Mouse (Mus musculus): ENCODE measurements around the gene Cacna2d3. TPM values are rescaled to one million over a fixed set of nuclear protein-coding genes. Genes with fewer than 3 reads are reported as not detected.

The Cacna2d3 gene
- total and polyA plus RNA-seq, 3 experiments = not detected

DNA sequence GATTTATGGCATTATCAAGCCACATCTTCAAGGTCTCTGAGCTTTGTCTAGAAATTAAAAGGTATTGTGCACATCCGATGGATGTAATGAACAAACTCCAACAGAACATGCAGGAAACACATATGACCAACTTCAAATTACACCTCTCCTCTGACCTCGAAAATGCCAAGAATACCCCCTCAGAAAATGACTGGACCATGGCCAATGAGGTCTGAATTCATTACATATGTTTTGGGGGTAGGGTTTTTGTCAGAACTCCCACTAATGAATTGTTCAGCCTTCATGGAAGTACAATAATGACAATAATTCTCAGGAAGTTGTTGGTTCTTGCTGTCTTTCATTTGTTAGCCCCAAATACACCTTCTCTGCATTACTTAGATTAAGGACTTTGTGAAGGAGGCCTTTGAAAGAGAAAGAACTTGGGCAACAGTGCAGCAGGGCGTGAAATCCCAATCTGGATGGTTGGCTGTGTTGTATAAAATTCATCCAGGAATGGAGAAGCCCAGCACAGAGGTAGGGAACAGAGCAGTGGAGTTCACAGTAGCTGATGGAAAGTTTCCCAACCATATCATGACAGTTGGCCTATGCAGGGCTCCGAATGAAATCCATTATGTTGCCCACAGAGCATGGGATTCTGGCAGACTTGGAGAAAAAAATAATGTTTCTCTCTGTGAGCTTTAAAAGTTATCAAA is 499.3 kb downstream of the Cacna2d3 start:
- Histone ChIP-seq H3K4me2 (ENCODE audit: insufficient read depth, low read depth, poor library complexity, severe bottlenecking) (no peak overlapping the region), H3K4me3 (replicated peaks in 1 of 3; ENCODE audit: low read depth in 2 of 3, low read length in 2 of 3, poor library complexity in 1 of 3) (no peak overlapping the region), H3K9ac (ENCODE audit: insufficient read depth, low read depth) (no peak overlapping the region), H3K9me3 (replicated peaks; ENCODE audit: low read length) (peaks cover 19% of the 10 kb centered on the region), H3K79me2 (replicated peaks; ENCODE audit: control insufficient read depth, extremely low read depth, insufficient read depth, poor library complexity, severe bottlenecking) (no peaks in the 10 kb centered on the region), H3K27me3 (replicated peaks) (no peaks in the 10 kb centered on the region), H3K27ac (ENCODE audit: insufficient read depth, low read depth) (no peak overlapping the region), H3K4me1 (ENCODE audit: control insufficient read depth in 1 of 2, insufficient read depth in 2 of 2) (no peaks in the 10 kb centered on the region), H3K36me3 (replicated peaks in 1 of 2; ENCODE audit: control insufficient read depth in 1 of 2, insufficient read depth in 1 of 2, low read length in 1 of 2) (no peaks in the 10 kb centered on the region)
- in situ Hi-C loops (cut with MboI; ENCODE audit: low pct_ligation_motif_present, low pct_unique_long_range_greater_than_20kb, low sequenced_read_pairs) = no loop called here
- dilution Hi-C loops (cut with MboI; ENCODE audit: extremely low pct_ligation_motif_present, extremely low pct_unique_long_range_greater_than_20kb, low sequenced_read_pairs) = no loop called here
- TF ChIP-seq NELFE (IDR thresholded peaks at IDR 0.05; ENCODE audit: low read depth, low read length) = no peak
- no peak for TF ChIP-seq RAD21 (IDR thresholded peaks at IDR 0.05; ENCODE audit: low read depth, low read length)
- DNase-seq (ENCODE audit: extremely low read depth) = no peak

DNA sequence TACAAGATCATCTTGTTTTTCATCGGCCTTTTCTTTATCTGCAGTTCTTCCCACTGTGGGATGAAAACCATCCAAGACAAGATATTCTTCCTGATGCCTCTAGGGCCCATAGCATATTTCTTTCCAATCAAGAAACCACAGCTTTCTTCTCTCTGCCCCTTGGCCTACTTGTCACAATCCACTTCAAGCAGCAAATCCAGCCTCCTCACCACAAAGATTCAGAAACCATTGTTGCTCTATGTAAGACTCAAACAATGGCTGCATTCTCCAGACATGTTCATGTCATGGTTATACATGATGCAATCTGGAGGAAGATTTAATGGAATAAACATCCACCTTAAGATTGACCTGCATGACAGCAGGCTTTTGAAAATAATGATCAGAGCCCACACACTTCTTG is 505.6 kb downstream of the Cacna2d3 start:
- Histone ChIP-seq H3K4me3 (replicated peaks in 1 of 3; ENCODE audit: low read depth in 2 of 3, low read length in 2 of 3, poor library complexity in 1 of 3) (no peak overlapping the region), H3K36me3 (replicated peaks in 1 of 2; ENCODE audit: control insufficient read depth in 1 of 2, insufficient read depth in 1 of 2, low read length in 1 of 2) (no peaks in the 10 kb centered on the region), H3K9me3 (replicated peaks; ENCODE audit: low read length) (peaks cover 25% of the 10 kb centered on the region), H3K79me2 (replicated peaks; ENCODE audit: control insufficient read depth, extremely low read depth, insufficient read depth, poor library complexity, severe bottlenecking) (no peaks in the 10 kb centered on the region), H3K4me2 (ENCODE audit: insufficient read depth, low read depth, poor library complexity, severe bottlenecking) (no peak overlapping the region), H3K4me1 (ENCODE audit: control insufficient read depth in 1 of 2, insufficient read depth in 2 of 2) (no peaks in the 10 kb centered on the region), H3K9ac (ENCODE audit: insufficient read depth, low read depth) (no peak overlapping the region), H3K27ac (ENCODE audit: insufficient read depth, low read depth) (no peak overlapping the region), H3K27me3 (replicated peaks) (no peaks in the 10 kb centered on the region)
- no peak for DNase-seq (ENCODE audit: extremely low read depth)
- in situ Hi-C loops (cut with MboI; ENCODE audit: low pct_ligation_motif_present, low pct_unique_long_range_greater_than_20kb, low sequenced_read_pairs) = no loop called here
- no peak for TF ChIP-seq POLR2AphosphoS2 (IDR thresholded peaks at IDR 0.05; ENCODE audit: low read depth, low read length)
- TF ChIP-seq MXI1 (IDR thresholded peaks at IDR 0.05; ENCODE audit: low read depth, low read length) = no peak
- TF ChIP-seq SIN3A (IDR thresholded peaks at IDR 0.05; ENCODE audit: low read length) = no peak
- no peak for TF ChIP-seq RCOR1 (conservative IDR thresholded peaks at IDR 0.05; ENCODE audit: low read depth, low read length)
- no peak for TF ChIP-seq SMC3 (IDR thresholded peaks at IDR 0.05; ENCODE audit: low read depth, low read length)
- no peak for TF ChIP-seq ZC3H11A (IDR thresholded peaks at IDR 0.05; ENCODE audit: low read depth, low read length)
- TF ChIP-seq TBP (conservative IDR thresholded peaks at IDR 0.05; ENCODE audit: low read depth, low read length) = no peak
- no peak for TF ChIP-seq NELFE (IDR thresholded peaks at IDR 0.05; ENCODE audit: low read depth, low read length)
- no peak for TF ChIP-seq ZMIZ1 (IDR thresholded peaks at IDR 0.05; ENCODE audit: low read depth, low read length)
- no peak for TF ChIP-seq BHLHE40 (IDR thresholded peaks at IDR 0.05; ENCODE audit: low read depth, low read length)
- dilution Hi-C loops (cut with MboI; ENCODE audit: extremely low pct_ligation_motif_present, extremely low pct_unique_long_range_greater_than_20kb, low sequenced_read_pairs) = no loop called here

DNA sequence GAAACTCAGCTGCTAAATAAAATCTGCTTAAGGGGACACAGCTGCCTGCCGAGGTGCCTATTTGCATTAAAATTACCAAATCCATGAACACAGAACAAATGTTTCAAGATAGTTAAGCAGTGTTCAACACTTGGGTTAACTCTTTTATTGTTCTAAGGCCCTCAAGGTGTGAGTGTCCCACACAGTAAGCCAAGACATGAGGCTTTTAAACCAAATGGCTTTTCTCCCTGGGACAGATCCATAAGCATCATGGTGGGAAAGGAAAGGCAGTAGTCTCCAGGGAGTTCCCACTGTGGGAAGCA is 516.7 kb downstream of the Cacna2d3 start:
- Histone ChIP-seq H3K27ac (ENCODE audit: insufficient read depth, low read depth) (no peak overlapping the region), H3K79me2 (replicated peaks; ENCODE audit: control insufficient read depth, extremely low read depth, insufficient read depth, poor library complexity, severe bottlenecking) (no peaks in the 10 kb centered on the region), H3K4me2 (ENCODE audit: insufficient read depth, low read depth, poor library complexity, severe bottlenecking) (no peak overlapping the region), H3K4me1 (ENCODE audit: control insufficient read depth in 1 of 2, insufficient read depth in 2 of 2) (no peaks in the 10 kb centered on the region), H3K36me3 (replicated peaks in 1 of 2; ENCODE audit: control insufficient read depth in 1 of 2, insufficient read depth in 1 of 2, low read length in 1 of 2) (no peaks in the 10 kb centered on the region), H3K9ac (ENCODE audit: insufficient read depth, low read depth) (no peak overlapping the region), H3K4me3 (replicated peaks in 1 of 3; ENCODE audit: low read depth in 2 of 3, low read length in 2 of 3, poor library complexity in 1 of 3) (no peak overlapping the region), H3K9me3 (replicated peaks; ENCODE audit: low read length) (peaks cover 18% of the 10 kb centered on the region), H3K27me3 (replicated peaks) (no peaks in the 10 kb centered on the region)
- TF ChIP-seq NELFE (IDR thresholded peaks at IDR 0.05; ENCODE audit: low read depth, low read length) (no peak), ELF1 (IDR thresholded peaks at IDR 0.05; ENCODE audit: low read depth, low read length) (no peak)
- no peak for DNase-seq (ENCODE audit: extremely low read depth)
- in situ Hi-C loops (cut with MboI; ENCODE audit: low pct_ligation_motif_present, low pct_unique_long_range_greater_than_20kb, low sequenced_read_pairs) (no loop called here), dilution Hi-C loops (cut with MboI; ENCODE audit: extremely low pct_ligation_motif_present, extremely low pct_unique_long_range_greater_than_20kb, low sequenced_read_pairs) (no loop called here)

Measured in CH12.LX (cell line).